Mouse (Mus musculus): Measurements from ENCODE around the gene Gemin6.

GRCm38 (mm10) chr17:80236805-80237204 is 12.6 kb downstream of the Gemin6 start:
- TF ChIP-seq GATA1 (IDR thresholded peaks at IDR 0.05; ENCODE audit: borderline replicate concordance, low read length) (no peak), FLI1 (IDR thresholded peaks at IDR 0.05; ENCODE audit: low read length) (no peak)
